Mouse (Mus musculus) telencephalon, adult 2 months (tissue): ENCODE measurements around the gene Tfip11.

Source experiments
- DNase-seq: peaks from one replicate; pipeline ENCODE4 v3.0.0-alpha.2; 2011; ENCODE audit warnings: low read depth, low spot score

Tfip11 gene

DNA sequence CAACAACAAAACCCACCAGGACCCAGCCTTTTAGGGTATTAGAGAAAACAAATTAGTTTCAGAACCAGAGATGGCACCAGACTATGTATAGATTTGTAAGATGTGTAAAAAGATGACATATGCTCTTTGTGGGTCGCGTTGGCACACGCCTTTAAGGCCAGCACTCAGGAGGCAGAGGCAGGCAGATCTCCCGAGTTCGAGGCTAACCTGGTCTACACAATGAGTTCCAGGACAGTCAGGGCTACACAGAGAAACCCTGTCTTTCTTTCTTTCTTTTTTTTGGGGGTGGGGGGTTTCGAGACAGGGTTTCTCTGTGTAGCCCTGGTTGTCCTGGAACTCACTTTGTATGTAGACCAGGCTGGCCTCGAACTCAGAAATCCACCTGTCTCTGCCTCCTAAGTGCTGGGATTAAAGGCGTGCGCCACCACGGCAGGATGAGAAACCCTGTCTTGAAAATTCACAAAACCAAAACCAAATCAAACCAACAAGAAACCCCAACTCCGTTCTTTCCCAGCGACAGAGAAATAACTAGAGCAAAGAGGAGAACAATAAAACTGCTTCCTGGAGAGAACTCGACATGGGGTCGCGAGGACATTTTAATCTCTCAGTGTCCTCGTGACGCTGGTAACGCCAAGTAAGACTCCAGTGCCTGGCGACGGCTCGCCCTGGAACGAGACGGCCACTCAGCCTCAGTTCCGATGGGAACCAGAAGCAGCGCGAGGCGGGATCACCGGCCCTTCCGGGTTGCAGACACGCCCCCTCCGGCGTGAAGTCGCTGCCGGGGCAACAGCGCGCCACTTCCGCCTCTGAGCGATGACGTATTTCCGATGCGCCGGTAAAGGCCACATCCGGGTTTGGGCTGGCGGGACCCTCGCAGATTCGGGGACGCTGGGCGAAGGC lies at the start of gene Tfip11:
Tfip11 (plus strand) TSS at position 813 of the 900 bp plus-strand sequence.
- DNase-seq: peak; percentile 92

DNA sequence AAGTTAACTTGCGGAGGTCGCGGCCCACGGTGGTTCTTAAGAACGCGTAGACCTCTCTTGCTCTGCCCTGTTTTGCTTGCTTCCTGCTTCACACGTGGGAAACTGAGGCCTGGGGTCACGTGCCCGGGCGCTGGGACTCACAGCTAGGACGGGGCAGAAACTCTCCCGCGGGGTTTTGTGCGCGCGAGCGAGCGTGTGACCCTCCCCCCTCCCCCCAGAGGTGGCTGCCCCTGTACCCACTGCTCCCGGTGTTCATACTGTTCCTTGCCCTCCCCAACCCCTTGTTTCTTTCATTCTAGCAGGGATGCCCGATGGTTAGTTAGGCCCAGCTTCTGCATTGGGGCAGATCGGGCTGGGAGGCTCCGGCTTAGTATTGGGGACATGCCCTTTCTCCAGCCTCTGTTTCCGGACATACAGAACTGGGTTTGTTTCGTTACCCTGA lies 49.2 kb upstream of the Tfip11 start:
- DNase-seq: no peak

DNA sequence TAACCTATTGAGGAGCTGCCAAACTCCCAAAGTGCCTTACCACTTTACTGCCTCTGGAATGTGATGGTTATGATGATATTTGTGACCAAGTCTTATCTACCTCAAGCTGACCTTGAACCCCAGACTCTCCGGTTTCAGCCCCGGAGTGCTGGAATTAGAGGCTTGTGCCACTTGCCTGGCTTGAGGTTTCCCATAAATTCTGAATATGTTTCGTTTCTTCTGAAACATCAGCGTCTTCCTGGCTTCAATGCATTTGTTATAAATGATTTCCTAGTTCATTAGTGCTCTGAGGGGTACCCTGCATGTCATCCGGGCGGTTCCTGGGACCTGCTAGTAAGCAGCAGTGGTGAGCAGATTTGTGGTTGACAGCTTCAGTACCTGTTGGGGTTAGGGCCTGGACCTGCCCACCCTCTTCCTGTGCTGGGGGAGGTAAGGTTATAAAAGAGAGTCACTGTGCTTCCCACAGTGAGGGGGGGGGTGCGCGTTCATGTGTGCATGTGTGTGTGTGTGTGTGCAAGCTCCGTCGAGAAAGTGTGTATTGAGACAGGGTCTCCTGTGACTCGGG lies 48.2 kb upstream of the Tfip11 start:
- DNase-seq: no peak

- no peak for DNase-seq
These were observed 46.8 kb upstream of the Tfip11 start for GRCm38 (mm10) chr5:112279181-112280021.

- no peak for DNase-seq
These were observed 46.0 kb upstream of the Tfip11 start for GRCm38 (mm10) chr5:112280151-112280550.

DNA sequence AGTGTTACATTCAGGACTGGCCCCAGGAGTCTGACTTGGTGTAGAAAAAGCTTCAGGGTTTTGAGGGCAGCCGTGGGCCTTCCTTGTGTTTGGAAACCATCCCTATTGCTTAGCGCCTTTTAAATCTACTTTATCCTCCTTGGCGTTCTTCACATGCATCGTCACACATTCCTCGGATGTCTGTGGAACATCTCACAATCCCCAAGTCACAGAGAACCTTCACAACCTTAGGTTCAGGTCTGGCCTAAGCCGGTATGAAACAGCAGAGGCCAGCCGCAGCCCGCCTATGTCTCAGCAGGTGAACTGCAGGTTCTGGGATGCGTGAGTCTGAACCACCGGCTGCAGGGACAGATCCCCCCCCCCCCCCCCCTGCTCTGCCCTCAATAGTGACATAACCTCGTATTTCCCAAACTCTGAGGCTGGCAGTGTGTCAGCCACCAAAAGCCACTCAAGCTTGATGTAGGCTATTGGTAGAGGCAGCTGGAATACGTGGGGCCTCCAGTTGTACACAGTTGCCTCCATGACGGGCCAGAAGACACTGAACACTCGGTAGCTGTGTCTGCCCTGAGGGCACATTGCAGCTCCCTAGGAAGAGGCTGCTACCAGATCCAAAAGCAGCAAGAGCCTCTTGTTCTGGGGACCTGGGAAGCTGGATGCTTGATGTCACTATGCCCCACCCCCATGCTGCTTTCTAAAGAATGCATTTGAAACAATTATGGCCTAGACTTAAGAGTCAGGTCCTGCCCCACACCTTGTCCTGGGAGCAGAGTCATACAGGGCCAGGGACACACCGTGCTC lies 45.1 kb upstream of the Tfip11 start:
- DNase-seq: no peak

- no peak for DNase-seq
These were observed 44.5 kb upstream of the Tfip11 start for GRCm38 (mm10) chr5:112281676-112282075.

- no peak for DNase-seq
These were observed 43.9 kb upstream of the Tfip11 start for GRCm38 (mm10) chr5:112282123-112282779.

DNA sequence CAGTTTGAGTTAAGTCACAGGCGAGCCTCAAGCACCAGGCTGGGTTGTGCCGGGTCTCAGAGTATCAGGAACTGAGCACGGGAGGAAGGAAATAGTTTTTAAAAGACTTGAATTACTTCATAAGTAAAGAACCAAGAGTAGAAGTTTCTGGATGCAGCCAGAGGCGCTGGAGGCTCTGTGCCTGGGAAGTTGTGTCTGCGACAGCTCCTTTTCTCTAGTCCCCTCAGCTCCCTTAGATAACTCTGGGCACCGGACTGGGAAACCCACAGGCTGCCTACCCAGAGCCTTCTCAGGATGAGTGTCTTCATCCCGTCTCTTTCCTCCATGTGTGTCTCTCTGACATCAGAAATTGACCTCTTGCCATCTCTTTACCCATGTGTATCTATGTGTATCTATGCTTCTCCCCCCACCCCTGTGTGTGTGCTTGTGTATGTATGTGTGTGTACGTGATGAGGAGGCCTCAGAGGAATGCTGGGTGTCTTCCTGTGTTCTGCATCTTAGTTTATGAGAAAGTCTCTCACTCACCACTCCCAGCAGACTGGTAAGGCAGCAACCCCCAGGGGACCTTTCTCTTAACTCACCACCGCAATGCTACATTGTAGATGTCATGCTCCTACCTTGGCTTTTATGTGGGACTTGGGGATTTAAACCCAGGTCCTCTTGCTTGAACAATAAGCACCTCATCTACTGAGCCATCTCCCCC lies 43.2 kb upstream of the Tfip11 start:
- no peak for DNase-seq

DNA sequence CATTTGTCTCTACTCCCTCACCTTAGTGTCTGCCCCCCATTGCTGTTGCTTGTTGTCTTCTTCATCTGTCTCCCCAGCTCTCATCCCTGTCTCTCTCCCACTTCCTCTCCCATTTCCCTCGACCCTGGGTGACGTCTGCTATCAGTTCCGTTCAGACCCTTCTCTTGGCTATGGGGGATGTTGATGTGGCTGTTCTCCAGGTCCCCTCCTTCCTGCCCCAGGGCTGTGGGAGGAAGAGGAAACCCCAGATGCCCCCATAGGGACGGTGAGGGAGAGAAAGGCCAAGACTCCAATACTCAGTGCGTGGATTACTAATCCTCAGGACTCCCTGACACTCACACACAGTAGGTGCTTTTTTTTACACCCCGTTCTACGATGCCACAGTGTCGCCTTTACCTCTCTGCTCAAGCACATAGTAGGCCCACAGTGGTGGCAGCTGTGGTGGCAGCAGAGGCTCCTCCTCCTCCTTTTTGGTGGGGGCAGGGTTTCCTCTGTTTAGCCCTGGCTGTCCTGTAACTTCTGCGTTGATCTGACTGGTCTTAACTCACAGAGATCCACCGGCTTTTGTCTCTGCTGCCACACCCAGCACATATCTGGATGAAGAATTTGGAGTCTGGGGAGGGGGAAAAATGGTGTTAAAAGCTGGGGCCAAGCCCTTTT lies 42.5 kb upstream of the Tfip11 start:
- no peak for DNase-seq

DNA sequence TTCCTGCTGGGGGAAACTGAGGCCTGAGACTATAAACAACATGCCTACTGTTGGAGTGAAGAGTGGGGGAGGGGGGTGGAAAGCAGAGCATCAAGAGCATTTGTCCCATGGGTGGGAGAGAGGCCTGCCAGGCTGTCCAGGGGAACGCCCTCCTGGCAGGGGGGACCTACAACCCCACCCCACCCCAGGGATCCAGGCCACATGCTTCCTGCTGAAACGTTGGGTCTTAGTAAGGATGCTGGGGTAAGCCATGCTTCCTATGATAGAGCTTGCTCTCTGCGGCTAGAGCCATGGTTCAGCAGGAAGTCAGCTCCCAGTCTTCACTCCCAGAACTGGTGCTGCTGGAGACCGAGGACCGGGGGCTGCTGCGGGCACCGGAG lies 42.0 kb upstream of the Tfip11 start:
- DNase-seq: no peak

DNA sequence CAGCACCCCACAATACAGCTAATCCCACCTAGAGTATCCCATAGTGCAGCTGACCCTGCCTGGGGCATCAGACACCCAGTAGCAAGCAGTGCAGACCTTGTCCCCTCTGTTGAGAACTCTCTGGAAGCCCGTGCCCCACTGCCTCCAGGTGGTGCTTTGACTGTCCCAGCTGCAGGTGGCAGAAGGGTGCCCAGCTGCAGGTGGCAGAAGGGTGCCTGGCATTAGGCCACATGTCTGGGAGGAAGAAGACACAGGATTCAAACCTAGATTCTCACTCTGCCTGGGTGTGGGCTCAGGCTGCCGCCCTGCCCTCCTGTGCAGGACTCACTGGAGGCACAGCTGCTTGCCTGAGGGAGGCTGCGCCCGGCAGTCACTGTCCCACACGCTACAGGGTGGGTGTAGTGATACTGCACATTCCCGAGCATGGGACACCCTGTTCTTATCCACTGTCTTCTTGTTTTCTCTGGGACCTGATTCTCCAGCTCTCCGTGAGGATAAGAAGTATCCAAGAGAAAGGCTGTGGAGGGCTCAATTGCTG lies 40.5 kb upstream of the Tfip11 start:
- no peak for DNase-seq

DNA sequence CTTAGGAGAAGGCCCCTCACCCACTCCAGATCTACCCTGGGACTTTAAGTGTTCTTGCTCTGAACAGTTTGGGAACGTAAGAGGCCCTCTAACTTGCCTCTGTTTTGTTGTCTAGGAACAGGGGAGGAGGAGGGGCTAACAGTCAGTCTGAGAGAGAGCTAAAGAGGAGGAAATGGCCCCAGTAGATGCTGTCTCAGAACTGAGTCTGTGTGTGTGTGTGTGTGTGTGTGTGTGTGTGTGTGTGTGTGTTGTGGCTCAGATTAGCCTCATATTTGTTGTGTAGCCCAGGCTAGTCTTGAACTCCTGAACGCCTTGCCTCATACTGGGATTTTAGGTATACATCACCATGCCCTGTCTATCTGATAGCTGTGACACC lies 39.6 kb upstream of the Tfip11 start:
- no peak for DNase-seq

GRCm38 (mm10) chr5:112286984-112287641 lies 39.0 kb upstream of the Tfip11 start:
- DNase-seq: no peak

GRCm38 (mm10) chr5:112287652-112288051 lies 38.5 kb upstream of the Tfip11 start:
- DNase-seq: no peak

GRCm38 (mm10) chr5:112288193-112289141 lies 37.7 kb upstream of the Tfip11 start:
- no peak for DNase-seq

DNA sequence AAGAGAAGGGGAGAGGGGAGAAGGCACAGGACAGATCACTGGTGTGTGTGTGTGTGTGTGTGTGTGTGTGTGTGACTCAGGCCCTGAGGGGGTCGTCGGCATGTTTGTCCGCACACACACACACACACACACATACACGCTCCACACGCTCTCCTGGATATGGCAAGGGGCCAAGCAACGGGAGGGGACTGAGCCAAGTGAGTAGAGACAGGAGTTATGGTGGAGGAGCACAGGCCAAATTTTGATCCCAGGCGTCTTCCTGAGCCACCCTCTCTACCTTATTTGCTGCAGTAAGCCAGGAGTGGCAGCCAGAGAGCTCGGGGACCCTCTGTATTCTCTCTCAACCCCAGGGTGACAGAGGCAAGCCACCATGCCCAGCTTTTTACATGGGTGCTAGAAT lies 36.9 kb upstream of the Tfip11 start:
- DNase-seq: no peak
